Mouse (Mus musculus): ENCODE measurements around the gene Gm20388. TPM values are rescaled to one million over a fixed set of nuclear protein-coding genes. Genes with fewer than 3 reads are reported as not detected.

Gm20388 gene
- polyA plus RNA-seq, 1 experiment from 2014 or later, result not detected

GRCm38 (mm10) chr8:120523641-120524040 lies 613.0 kb downstream of the Gm20388 start:
- no peak overlapping the region for H3K4me2 ChIP-seq (replicated peaks; ENCODE audit: low read depth)
- TF ChIP-seq EP300 (optimal IDR thresholded peaks at IDR 0.05) (no peak), CTCF (IDR thresholded peaks at IDR 0.05; ENCODE audit: low read depth) (no peak)
- H3K4me1 ChIP-seq (replicated peaks; ENCODE audit: control insufficient read depth, insufficient read depth), result peaks cover 12% of the 10 kb centered on the region; the same call in 1 of the 2 replicates
- no peak for ATAC-seq (ENCODE audit: low FRiP score, low TSS enrichment)
- H3K4me3 ChIP-seq (ENCODE audit: low read depth, low read length), result no peak overlapping the region
- no peaks in the 10 kb centered on the region for H3K36me3 ChIP-seq (ENCODE audit: control insufficient read depth, insufficient read depth, low read length)
- no peaks in the 10 kb centered on the region for H3K27me3 ChIP-seq (ENCODE audit: control insufficient read depth, insufficient read depth, low read length)
- no peak for DNase-seq (ENCODE audit: low spot score)
- no peak overlapping the region for H3K9ac ChIP-seq (ENCODE audit: low read length)
- no peaks in the 10 kb centered on the region for H3K9me3 ChIP-seq (ENCODE audit: control insufficient read depth, low read length)
- WGBS, result 76% methylated on average over 7 of the region's 7 CpGs
- H3K27ac ChIP-seq (replicated peaks), result no peak overlapping the region

GRCm38 (mm10) chr8:120525135-120525534 lies 614.5 kb downstream of the Gm20388 start:
- WGBS, result 63% methylated on average over 1 of the region's 1 CpGs
- Histone ChIP-seq H3K27me3 (ENCODE audit: control insufficient read depth, insufficient read depth, low read length) (no peaks in the 10 kb centered on the region), H3K9me3 (ENCODE audit: control insufficient read depth, low read length) (no peaks in the 10 kb centered on the region), H3K27ac (replicated peaks) (no peak overlapping the region), H3K4me3 (ENCODE audit: low read depth, low read length) (no peak overlapping the region), H3K4me1 (replicated peaks; ENCODE audit: control insufficient read depth, insufficient read depth) (peaks cover 12% of the 10 kb centered on the region; the same call in 1 of the 2 replicates), H3K9ac (ENCODE audit: low read length) (no peak overlapping the region), H3K36me3 (ENCODE audit: control insufficient read depth, insufficient read depth, low read length) (no peaks in the 10 kb centered on the region), H3K4me2 (replicated peaks; ENCODE audit: low read depth) (no peak overlapping the region)
- TF ChIP-seq EP300 (optimal IDR thresholded peaks at IDR 0.05) (no peak), CTCF (IDR thresholded peaks at IDR 0.05; ENCODE audit: low read depth) (no peak)
- no peak for DNase-seq (ENCODE audit: low spot score)
- ATAC-seq (ENCODE audit: low FRiP score, low TSS enrichment), result no peak

GRCm38 (mm10) chr8:120525832-120526231 lies 615.2 kb downstream of the Gm20388 start:
- Histone ChIP-seq H3K9ac (ENCODE audit: low read length) (no peak overlapping the region), H3K4me1 (replicated peaks; ENCODE audit: control insufficient read depth, insufficient read depth) (peaks cover 10% of the 10 kb centered on the region; the same call in 1 of the 2 replicates), H3K27me3 (ENCODE audit: control insufficient read depth, insufficient read depth, low read length) (no peaks in the 10 kb centered on the region), H3K36me3 (ENCODE audit: control insufficient read depth, insufficient read depth, low read length) (no peaks in the 10 kb centered on the region), H3K9me3 (ENCODE audit: control insufficient read depth, low read length) (no peaks in the 10 kb centered on the region), H3K27ac (replicated peaks) (no peak overlapping the region), H3K4me2 (replicated peaks; ENCODE audit: low read depth) (no peak overlapping the region), H3K4me3 (ENCODE audit: low read depth, low read length) (no peak overlapping the region)
- DNase-seq (ENCODE audit: low spot score) (no peak), ATAC-seq (ENCODE audit: low FRiP score, low TSS enrichment) (peak; percentile 68)
- WGBS, result 38% methylated on average over 6 of the region's 6 CpGs
- TF ChIP-seq CTCF (IDR thresholded peaks at IDR 0.05; ENCODE audit: low read depth) (no peak), EP300 (optimal IDR thresholded peaks at IDR 0.05) (no peak)

- no peak for DNase-seq (ENCODE audit: low spot score)
- 54% methylated on average over 4 of the region's 4 CpGs for WGBS
- no peaks in the 10 kb centered on the region for H3K27me3 ChIP-seq (ENCODE audit: control insufficient read depth, insufficient read depth, low read length)
- no peak overlapping the region for H3K27ac ChIP-seq (replicated peaks)
- no peak overlapping the region for H3K4me3 ChIP-seq (ENCODE audit: low read depth, low read length)
- no peaks in the 10 kb centered on the region for H3K9me3 ChIP-seq (ENCODE audit: control insufficient read depth, low read length)
- TF ChIP-seq CTCF (IDR thresholded peaks at IDR 0.05; ENCODE audit: low read depth) (no peak), EP300 (optimal IDR thresholded peaks at IDR 0.05) (no peak)
- H3K4me2 ChIP-seq (replicated peaks; ENCODE audit: low read depth), result no peak overlapping the region
- no peaks in the 10 kb centered on the region for H3K36me3 ChIP-seq (ENCODE audit: control insufficient read depth, insufficient read depth, low read length)
- no peak for ATAC-seq (ENCODE audit: low FRiP score, low TSS enrichment)
- H3K9ac ChIP-seq (ENCODE audit: low read length), result no peak overlapping the region
- peaks cover 8% of the 10 kb centered on the region; the same call in 1 of the 2 replicates for H3K4me1 ChIP-seq (replicated peaks; ENCODE audit: control insufficient read depth, insufficient read depth)
Measured at GRCm38 (mm10) chr8:120526577-120526976, 615.9 kb downstream of the Gm20388 start.

- H3K4me2 ChIP-seq (replicated peaks; ENCODE audit: low read depth), result no peak overlapping the region
- H3K27me3 ChIP-seq (ENCODE audit: control insufficient read depth, insufficient read depth, low read length), result no peaks in the 10 kb centered on the region
- ATAC-seq (ENCODE audit: low FRiP score, low TSS enrichment) (no peak), DNase-seq (ENCODE audit: low spot score) (no peak)
- 52% methylated on average over 3 of the region's 3 CpGs for WGBS
- no peaks in the 10 kb centered on the region for H3K9me3 ChIP-seq (ENCODE audit: control insufficient read depth, low read length)
- H3K4me1 ChIP-seq (replicated peaks; ENCODE audit: control insufficient read depth, insufficient read depth), result peaks cover 16% of the 10 kb centered on the region
- H3K4me3 ChIP-seq (ENCODE audit: low read depth, low read length), result no peak overlapping the region
- H3K9ac ChIP-seq (ENCODE audit: low read length), result no peak overlapping the region
- H3K36me3 ChIP-seq (ENCODE audit: control insufficient read depth, insufficient read depth, low read length), result no peaks in the 10 kb centered on the region
- TF ChIP-seq CTCF (IDR thresholded peaks at IDR 0.05; ENCODE audit: low read depth) (no peak), EP300 (optimal IDR thresholded peaks at IDR 0.05) (no peak)
- H3K27ac ChIP-seq (replicated peaks), result no peak overlapping the region
Measured at GRCm38 (mm10) chr8:120528332-120528731, 617.7 kb downstream of the Gm20388 start.

GRCm38 (mm10) chr8:120529226-120529625 lies 618.6 kb downstream of the Gm20388 start:
- 57% methylated on average over 7 of the region's 7 CpGs for WGBS
- DNase-seq (ENCODE audit: low spot score) (no peak), ATAC-seq (ENCODE audit: low FRiP score, low TSS enrichment) (no peak)
- Histone ChIP-seq H3K4me1 (replicated peaks; ENCODE audit: control insufficient read depth, insufficient read depth) (peaks cover 16% of the 10 kb centered on the region), H3K4me2 (replicated peaks; ENCODE audit: low read depth) (no peak overlapping the region), H3K4me3 (ENCODE audit: low read depth, low read length) (no peak overlapping the region), H3K27me3 (ENCODE audit: control insufficient read depth, insufficient read depth, low read length) (no peaks in the 10 kb centered on the region), H3K9me3 (ENCODE audit: control insufficient read depth, low read length) (no peaks in the 10 kb centered on the region), H3K9ac (ENCODE audit: low read length) (no peak overlapping the region), H3K27ac (replicated peaks) (no peak overlapping the region), H3K36me3 (ENCODE audit: control insufficient read depth, insufficient read depth, low read length) (no peaks in the 10 kb centered on the region)
- TF ChIP-seq EP300 (optimal IDR thresholded peaks at IDR 0.05) (no peak), CTCF (IDR thresholded peaks at IDR 0.05; ENCODE audit: low read depth) (no peak)
